Mouse (Mus musculus): Measurements from ENCODE around the gene Pon3.

- TF ChIP-seq TAL1 (IDR thresholded peaks at IDR 0.05; ENCODE audit: low read length) (no peak), GATA1 (IDR thresholded peaks at IDR 0.05; ENCODE audit: low read length) (no peak)
Measured at GRCm38 (mm10) chr6:5171418-5171817, 84.7 kb downstream of the Pon3 start.
